Mouse (Mus musculus) CD4-positive, CD25-positive, alpha-beta regulatory T cell, adult 2 months (primary cell): Measurements from ENCODE around the gene Kcnmb2.

ENCODE experiments used
- DNase-seq: peaks from one replicate; pipeline ENCODE4 v3.0.0-alpha.2; 2012; ENCODE audit warnings: low read depth, low spot score

Gene Kcnmb2

DNA sequence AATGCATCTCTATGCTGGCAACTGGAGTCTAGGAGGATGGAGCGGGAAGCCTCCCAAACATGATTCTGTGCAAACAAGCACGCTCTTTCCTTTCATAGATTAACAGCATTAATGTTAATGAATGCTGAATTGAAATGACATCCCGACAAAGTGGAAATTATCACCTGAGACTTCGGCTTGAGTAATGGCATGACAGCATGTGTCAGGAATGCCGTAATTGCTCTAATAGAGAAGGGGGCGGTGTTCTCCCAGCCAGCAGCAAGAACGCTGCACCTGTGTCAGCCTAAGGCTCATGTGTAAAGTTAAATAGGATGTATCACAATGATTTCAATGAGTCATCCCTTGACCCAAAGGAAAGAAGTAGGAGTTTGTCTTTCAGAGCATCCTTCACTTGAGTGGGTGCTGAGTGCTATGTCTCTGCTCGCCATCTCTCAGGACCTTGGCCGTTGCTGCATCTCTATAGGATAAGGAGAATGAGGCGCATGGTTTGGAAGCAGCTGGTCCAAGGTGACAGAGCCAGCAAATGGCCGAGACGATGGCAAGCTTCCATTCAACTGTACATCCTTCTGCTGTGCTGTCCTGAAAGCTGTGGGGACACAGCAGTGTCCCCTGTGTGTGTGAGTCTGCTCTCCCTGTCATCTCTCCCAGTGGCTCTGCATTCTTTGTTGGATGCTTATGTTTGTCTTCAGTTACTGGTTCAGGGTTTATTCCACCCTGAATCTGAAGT is 110.1 kb downstream of the Kcnmb2 start:
- DNase-seq, result no peak

DNA sequence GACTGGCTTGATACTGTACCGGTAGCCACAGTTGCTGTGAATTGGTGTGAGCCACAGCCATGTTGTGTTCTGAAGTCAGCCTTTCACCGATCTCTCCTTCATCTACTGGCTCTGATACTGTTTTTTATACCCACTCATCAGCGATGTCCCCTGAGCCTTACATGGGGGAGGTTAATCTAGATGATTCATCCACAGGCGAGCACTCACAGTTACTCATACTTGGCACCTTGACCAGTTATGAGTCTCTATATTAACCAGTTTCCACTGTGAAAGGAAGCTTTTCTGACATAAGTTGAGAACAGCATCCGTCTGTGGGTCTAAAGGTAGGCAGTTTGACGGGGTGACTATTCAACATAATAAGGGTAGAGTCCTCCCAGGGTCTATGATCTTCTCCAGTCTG is 118.7 kb downstream of the Kcnmb2 start:
- DNase-seq, result no peak

- no peak for DNase-seq
Measured at GRCm38 (mm10) chr3:32029375-32030050, 127.2 kb downstream of the Kcnmb2 start.

GRCm38 (mm10) chr3:32032381-32032780 is 130.1 kb downstream of the Kcnmb2 start:
- DNase-seq, result no peak

GRCm38 (mm10) chr3:32043814-32044213 is 141.5 kb downstream of the Kcnmb2 start:
- no peak for DNase-seq

- DNase-seq, result no peak
Measured at GRCm38 (mm10) chr3:32048777-32049176, 146.5 kb downstream of the Kcnmb2 start.

GRCm38 (mm10) chr3:32052596-32052995 is 150.3 kb downstream of the Kcnmb2 start:
- DNase-seq, result no peak

GRCm38 (mm10) chr3:32053610-32054241 is 151.4 kb downstream of the Kcnmb2 start:
- DNase-seq, result no peak

DNA sequence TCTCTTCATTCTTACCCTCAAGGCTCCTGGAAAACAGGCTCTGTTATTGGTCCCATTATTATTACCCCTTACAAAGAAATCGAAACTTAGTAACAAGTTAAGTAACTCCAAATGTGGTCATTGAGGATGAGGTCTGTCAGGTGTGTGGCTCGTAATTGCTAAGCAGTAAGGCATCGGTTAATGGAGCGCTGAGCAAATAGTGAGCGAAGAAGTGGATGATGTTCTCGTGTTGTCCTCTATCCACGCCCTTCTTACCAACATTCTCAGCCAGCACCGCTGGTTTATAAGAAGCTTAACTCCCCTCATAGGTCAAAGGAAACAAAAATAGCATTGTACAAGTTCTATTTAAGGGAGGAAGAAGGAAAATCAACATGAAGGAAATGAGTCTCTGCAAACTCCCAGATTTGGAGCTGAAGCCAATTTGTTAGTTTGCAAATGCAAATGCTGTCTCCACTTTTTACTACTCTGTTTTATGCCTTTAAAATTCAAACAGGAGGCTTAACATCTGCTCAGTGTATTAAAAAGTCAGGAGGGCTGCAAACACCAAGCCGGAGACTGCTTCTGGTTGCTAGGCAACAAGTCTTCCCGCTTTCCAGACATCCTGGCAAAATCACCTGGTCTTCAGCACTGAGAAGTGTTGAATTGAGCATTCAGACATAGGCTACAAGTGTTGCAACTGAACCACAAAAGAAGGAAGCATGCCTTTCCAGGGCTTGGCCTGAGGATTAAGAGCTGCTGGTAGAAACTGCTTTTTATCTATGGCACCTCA is 157.8 kb downstream of the Kcnmb2 start:
- DNase-seq, result no peak

DNA sequence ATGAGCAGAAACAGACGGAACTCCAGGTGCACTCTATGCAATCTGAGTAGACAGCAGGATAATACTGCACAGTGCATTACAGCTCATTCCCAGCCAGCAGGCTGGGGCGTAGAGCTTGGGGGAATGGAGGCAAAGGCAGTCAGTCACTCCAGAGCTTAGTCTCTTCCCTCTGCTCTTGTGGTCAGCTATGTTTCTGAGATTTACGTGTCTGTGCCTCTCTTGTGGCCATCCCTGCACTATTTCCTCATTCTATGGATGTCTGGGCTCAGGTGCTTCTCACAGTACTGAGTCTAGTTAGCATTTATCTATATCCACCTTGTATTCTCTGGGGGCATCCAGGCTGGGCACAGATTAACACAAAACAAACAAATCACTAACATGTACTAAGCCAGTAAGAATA is 160.4 kb downstream of the Kcnmb2 start:
- no peak for DNase-seq

- no peak for DNase-seq
Measured at GRCm38 (mm10) chr3:32063312-32063711, 161.0 kb downstream of the Kcnmb2 start.

GRCm38 (mm10) chr3:32067004-32067935 is 165.0 kb downstream of the Kcnmb2 start:
- DNase-seq, result no peak

- DNase-seq, result no peak
Measured at GRCm38 (mm10) chr3:32073881-32074280, 171.6 kb downstream of the Kcnmb2 start.

- no peak for DNase-seq
Measured at GRCm38 (mm10) chr3:32088762-32089161, 186.5 kb downstream of the Kcnmb2 start.

DNA sequence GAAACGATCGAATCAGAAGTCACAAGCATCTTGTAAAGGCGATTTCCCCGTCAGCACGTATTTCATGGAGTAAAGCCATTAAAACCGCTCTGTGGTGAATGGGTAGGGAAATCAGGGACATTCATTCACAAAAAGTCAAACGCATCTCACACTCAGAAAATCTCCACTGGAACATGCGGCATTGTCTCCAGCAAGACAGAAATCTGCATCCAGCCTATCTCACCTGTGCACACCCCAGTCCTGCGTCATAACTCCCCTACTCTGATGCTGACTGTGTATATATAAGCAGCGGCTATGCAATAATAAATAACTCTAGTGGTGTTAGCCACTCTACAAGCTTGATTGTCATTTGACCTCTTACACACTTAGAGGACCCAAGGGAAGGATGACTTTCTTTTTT is 199.1 kb downstream of the Kcnmb2 start:
- no peak for DNase-seq

- no peak for DNase-seq
Measured at GRCm38 (mm10) chr3:32119851-32120250, 217.5 kb downstream of the Kcnmb2 start.

GRCm38 (mm10) chr3:32121731-32122130 is 219.4 kb downstream of the Kcnmb2 start:
- DNase-seq, result no peak

- DNase-seq, result no peak
Measured at GRCm38 (mm10) chr3:32125431-32125830, 223.1 kb downstream of the Kcnmb2 start.

DNA sequence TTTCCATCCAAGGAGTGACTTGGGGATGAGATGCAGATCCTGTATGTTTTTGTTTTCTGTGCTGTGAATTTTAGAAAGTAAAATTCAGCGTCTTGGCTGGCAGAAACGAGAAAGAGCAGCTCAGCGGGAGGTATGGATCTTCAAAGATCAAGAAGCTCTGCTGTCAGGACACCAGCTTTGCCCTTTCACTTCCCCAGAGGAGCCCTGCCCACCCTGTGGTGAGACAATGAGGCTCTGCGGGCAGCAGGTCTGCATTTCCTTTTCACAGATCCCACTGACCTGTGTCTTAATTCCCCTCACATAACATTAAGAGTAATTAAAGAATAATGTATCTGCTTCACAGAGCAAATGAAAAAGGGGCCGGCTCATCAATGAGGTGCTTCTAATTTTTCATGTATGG is 226.1 kb downstream of the Kcnmb2 start:
- DNase-seq, result no peak

GRCm38 (mm10) chr3:32130696-32131095 is 228.4 kb downstream of the Kcnmb2 start:
- DNase-seq, result no peak
